Mouse (Mus musculus) forebrain, embryonic 14.5 days (tissue): ENCODE results near the gene Bnc2. TPM values are rescaled to one million over a fixed set of nuclear protein-coding genes. Genes with fewer than 3 reads are reported as not detected.

Source experiments
- ATAC-seq: fragments of 200-750 bp; cut with Nextera tagmentation; 2 replicates; pipeline ENCODE4 v1.8.0; 2017; ENCODE audit warnings: mild to moderate bottlenecking, moderate library complexity
- DNase-seq: peaks from one replicate; pipeline ENCODE4 v3.0.0-alpha.2; 2015; ENCODE audit warnings: low spot score
- H3K27ac ChIP-seq: fragments of 300-500 bp; sonication (generic); 2 replicates; pipeline ENCODE4 v1.5.1; 2014; ENCODE audit warnings: low read depth, mild to moderate bottlenecking, control low read depth, low read length, moderate library complexity
- H3K27me3 ChIP-seq: fragments of 300-500 bp; sonication (generic); replicated peaks from 2 replicates; pipeline ENCODE4 v1.6.1; 2014; ENCODE audit warnings: low read length, control low read depth, mixed read lengths; ENCODE audit not compliant: control insufficient read depth, insufficient read depth
- H3K36me3 ChIP-seq: fragments of 300-500 bp; sonication (generic); 2 replicates; pipeline ENCODE4 v1.6.1; 2014; ENCODE audit warnings: low read length, control low read depth; ENCODE audit not compliant: control insufficient read depth, insufficient read depth
- H3K4me1 ChIP-seq: fragments of 300-500 bp; sonication (generic); 2 replicates; pipeline ENCODE4 v1.6.1; 2014; ENCODE audit warnings: antibody characterized with exemption, low read length, control low read depth; ENCODE audit not compliant: control insufficient read depth, insufficient read depth
- H3K4me2 ChIP-seq: fragments of 300-500 bp; sonication (generic); 2 replicates; pipeline ENCODE4 v1.6.1; 2014; ENCODE audit warnings: mild to moderate bottlenecking, control low read depth, low read length
- H3K4me3 ChIP-seq: fragments of 300-500 bp; sonication (generic); 2 replicates; pipeline ENCODE4 v1.5.1; 2014; ENCODE audit warnings: low read depth, low read length, control low read depth
- H3K9ac ChIP-seq: fragments of 300-500 bp; sonication (generic); 2 replicates; pipeline ENCODE4 v1.6.1; 2014; ENCODE audit warnings: mild to moderate bottlenecking, low read length, control low read depth, moderate library complexity
- H3K9me3 ChIP-seq: fragments of 300-500 bp; sonication (generic); replicated peaks from 2 replicates; pipeline ENCODE4 v1.6.1; 2016; ENCODE audit warnings: low read length, control low read depth, mixed read lengths; ENCODE audit not compliant: control insufficient read depth
- WGBS: fragments of 180-500 bp; shearing (Covaris S2); extraction: QIAGEN DNeasy Blood & Tissue Kit; methylation state at CpG from one replicate; pipeline ENCODE4 v1.1.7; 2014; 5-methylcytosine and 5-hydroxymethylcytosine counted together
- polyA plus RNA-seq: library from polyadenylated mRNA; unstranded; fragments of >200 nt; fragmentation: Nextera tagmentation; extraction: Ambion mirVana; gene quantifications from 2 replicates; pipeline ENCODE4 v1.2.1, GENCODE M21; 2014

Bnc2 gene
- polyA plus RNA-seq, 1 experiment from 2014 or later = 2.0 TPM

DNA sequence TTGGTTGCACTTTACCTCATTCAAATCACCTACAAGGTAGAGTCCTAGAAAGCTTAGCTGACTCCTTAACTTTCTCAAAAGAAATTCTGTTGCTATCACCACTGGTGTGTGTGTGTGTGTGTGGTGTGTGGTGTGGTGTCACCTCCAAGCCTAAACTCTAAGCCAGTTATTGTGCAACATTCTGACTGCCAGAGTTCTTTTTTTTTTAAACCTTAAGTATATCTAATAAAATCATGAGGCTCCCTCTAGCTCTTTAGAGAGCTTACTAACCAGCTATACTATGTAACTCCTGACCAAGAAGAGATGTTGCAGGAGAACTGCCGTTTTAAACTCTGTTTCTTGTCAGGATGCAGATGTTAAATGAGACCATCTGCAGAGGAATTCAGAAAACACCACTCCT lies 4.1 kb downstream of the Bnc2 start:
- Histone ChIP-seq H3K36me3 (no peaks in the 10 kb centered on the region), H3K9ac (no peak overlapping the region), H3K4me1 (peaks cover 13% of the 10 kb centered on the region; the same call in 1 of the 2 replicates), H3K9me3 (no peaks in the 10 kb centered on the region), H3K4me2 (no peak overlapping the region), H3K27ac (no peak overlapping the region), H3K27me3 (peaks cover 47% of the 10 kb centered on the region), H3K4me3 (no peak overlapping the region)
- WGBS = 72% methylated on average over 1 of the region's 1 CpGs
- no peak for ATAC-seq
- no peak for DNase-seq

DNA sequence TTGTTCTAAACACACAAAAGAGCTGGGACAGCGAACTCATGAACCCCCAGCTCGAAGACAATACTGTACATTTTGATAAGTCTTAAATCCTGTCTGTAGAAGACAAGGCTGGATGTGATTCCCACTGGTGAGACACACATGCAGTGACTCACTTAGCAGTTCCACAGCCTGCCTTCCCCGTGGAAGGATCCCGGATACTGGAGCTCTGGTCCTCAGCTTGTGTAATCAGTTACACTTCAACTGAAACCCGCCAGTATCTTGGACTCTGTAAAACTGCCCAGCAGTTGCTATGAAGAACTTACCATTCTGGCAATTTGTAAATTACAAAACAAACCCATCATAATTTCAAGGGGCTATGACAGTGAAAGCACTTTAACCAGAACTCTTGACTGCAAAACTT lies 5.4 kb downstream of the Bnc2 start:
- H3K27me3 ChIP-seq = peaks cover 37% of the 10 kb centered on the region
- H3K9me3 ChIP-seq = no peaks in the 10 kb centered on the region
- no peak for DNase-seq
- no peak overlapping the region for H3K9ac ChIP-seq
- H3K4me1 ChIP-seq = peaks cover 11% of the 10 kb centered on the region; the same call in 1 of the 2 replicates
- H3K4me2 ChIP-seq = no peak overlapping the region
- H3K27ac ChIP-seq = no peak overlapping the region
- H3K36me3 ChIP-seq = no peaks in the 10 kb centered on the region
- 66% methylated on average over 5 of the region's 5 CpGs for WGBS
- H3K4me3 ChIP-seq = no peak overlapping the region
- ATAC-seq = no peak

DNA sequence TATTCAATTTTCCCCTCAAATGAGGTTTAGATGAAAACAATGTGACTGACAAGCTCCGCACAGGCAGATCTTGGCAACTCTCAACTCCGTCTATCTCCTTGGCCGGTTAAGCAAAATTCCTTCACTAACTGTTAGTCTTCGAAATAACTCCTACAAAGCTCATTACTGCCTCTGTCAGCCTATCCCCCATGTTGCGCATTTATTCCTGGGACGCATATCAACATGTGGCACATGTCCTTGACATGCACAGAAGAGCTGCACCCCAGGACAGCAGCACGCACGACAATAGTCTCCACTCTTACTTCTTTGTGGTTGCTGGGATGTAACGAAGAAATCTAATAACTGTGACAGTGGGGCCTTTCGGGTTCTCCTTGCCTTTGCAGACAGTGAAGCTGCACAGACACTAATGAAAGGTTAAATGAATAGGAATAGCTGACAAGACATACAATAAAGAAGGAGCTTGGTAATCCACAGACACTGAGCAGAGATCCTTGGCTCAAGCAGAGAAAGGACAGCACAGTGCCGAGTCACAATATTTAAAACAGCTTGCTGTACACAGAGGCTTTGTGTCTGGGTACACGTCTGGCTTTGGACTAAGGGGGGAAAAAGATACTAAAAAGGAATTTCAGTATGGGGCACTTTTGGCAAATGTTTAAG lies 6.0 kb downstream of the Bnc2 start:
- no peak overlapping the region for H3K4me2 ChIP-seq
- no peak for ATAC-seq
- WGBS = 32% methylated on average over 12 of the region's 12 CpGs

DNA sequence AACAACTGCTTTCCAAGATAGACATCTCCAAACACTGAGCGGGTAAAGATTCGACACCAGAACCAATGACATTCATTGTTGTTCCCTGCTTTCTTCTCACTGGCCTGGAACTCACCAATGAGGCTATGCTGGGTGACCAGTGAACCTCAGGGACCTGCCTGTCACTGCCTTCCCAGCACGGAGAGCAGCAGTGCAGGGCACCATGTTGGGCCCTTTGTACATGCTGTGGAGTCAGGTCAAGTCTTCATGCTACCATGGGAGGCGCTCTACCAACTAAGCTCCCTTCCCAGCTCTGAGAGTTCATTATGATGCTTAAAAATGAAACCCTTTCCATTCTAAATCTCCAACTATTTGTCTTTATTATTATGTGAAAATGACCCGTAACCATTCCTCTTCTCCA lies 6.8 kb downstream of the Bnc2 start:
- 83% methylated on average over 5 of the region's 5 CpGs for WGBS
- Histone ChIP-seq H3K9me3 (no peaks in the 10 kb centered on the region), H3K4me1 (0 out of 2 replicates have a peak, but pooled peaks cover 4% of the 10 kb centered on the region), H3K36me3 (no peaks in the 10 kb centered on the region), H3K9ac (no peak overlapping the region), H3K4me3 (no peak overlapping the region), H3K4me2 (no peak overlapping the region), H3K27ac (no peak overlapping the region), H3K27me3 (peaks cover 24% of the 10 kb centered on the region)
- ATAC-seq = no peak
- no peak for DNase-seq

More for the DNA sequence above, 6.0 kb downstream of the Bnc2 start:
- H3K4me3 ChIP-seq = no peak overlapping the region
- no peak overlapping the region for H3K9ac ChIP-seq
- peaks cover 31% of the 10 kb centered on the region for H3K27me3 ChIP-seq
- H3K4me1 ChIP-seq = peaks cover 6% of the 10 kb centered on the region; the same call in 1 of the 2 replicates
- no peaks in the 10 kb centered on the region for H3K36me3 ChIP-seq
- no peak for DNase-seq
- H3K27ac ChIP-seq = no peak overlapping the region
- H3K9me3 ChIP-seq = no peaks in the 10 kb centered on the region

DNA sequence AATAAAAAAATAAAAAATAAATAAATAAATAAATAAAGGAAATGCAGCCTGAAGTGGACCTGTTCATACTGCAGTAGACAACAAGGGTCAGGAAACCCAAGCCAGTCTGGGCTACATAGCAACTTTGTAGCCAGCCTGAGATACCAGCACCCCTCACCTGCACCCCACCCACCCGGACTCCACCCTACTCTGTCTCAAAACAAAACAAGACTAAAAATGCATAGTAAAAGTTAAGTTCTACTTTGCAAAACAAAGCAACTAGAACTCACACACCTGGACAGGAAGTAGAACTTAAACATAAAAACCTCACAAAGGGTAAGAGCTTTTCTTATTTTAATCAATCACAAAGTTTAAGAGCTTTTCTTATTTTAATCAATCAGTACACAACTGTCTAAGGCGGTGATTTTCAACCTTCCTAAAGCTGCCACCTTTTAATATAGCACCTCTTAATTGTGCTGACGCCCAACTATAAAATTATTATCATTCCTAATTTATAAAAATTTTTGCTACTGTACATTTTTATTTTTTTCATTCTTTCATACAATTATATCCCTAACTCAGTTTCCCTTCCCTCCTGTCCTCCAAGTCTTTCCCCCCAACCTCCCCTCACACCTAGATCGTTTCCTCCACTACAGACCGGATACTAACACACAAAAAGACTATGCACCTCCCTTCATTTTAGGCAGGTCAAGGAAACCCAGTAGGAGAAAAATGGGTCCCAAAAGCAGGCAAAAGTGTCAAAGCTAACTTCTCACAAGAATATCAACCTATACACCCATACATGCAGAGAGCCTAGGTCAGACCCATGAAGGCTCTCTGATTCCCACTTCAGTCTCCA lies 12.6 kb downstream of the Bnc2 start:
- H3K4me3 ChIP-seq = no peak overlapping the region
- no peak for ATAC-seq
- no peak for DNase-seq
- H3K9me3 ChIP-seq = no peaks in the 10 kb centered on the region
- H3K36me3 ChIP-seq = no peaks in the 10 kb centered on the region
- 86% methylated on average over 5 of the region's 5 CpGs for WGBS
- H3K4me1 ChIP-seq = no peaks in the 10 kb centered on the region
- no peak overlapping the region for H3K27ac ChIP-seq
- no peaks in the 10 kb centered on the region; the same call in 1 of the 2 replicates for H3K27me3 ChIP-seq
- no peak overlapping the region for H3K9ac ChIP-seq
- H3K4me2 ChIP-seq = no peak overlapping the region

DNA sequence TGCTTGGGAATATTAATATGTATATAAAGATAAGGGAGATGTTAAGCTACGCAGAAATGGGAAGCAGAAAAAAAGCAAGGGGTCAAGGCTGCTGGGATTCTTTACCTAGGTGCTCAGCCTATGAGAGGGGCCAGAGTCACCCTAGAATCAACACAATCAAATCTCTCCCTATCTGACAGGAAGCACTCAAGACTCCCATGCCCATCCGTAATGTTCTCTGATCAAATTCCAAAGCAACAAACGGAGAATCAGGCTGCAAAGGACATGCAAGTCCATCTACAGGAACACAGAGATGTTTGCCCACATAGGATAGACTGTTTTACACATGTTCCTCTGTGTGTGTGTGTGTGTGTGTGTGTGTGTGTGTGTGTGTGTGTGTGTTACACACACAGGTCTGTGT lies 13.7 kb downstream of the Bnc2 start:
- DNase-seq = no peak
- Histone ChIP-seq H3K36me3 (no peaks in the 10 kb centered on the region), H3K4me1 (no peaks in the 10 kb centered on the region), H3K27ac (no peak overlapping the region), H3K27me3 (no peaks in the 10 kb centered on the region; the same call in 1 of the 2 replicates), H3K4me2 (no peak overlapping the region), H3K9ac (no peak overlapping the region), H3K4me3 (no peak overlapping the region), H3K9me3 (no peaks in the 10 kb centered on the region)
- ATAC-seq = no peak
- 88% methylated on average over 3 of the region's 3 CpGs for WGBS

DNA sequence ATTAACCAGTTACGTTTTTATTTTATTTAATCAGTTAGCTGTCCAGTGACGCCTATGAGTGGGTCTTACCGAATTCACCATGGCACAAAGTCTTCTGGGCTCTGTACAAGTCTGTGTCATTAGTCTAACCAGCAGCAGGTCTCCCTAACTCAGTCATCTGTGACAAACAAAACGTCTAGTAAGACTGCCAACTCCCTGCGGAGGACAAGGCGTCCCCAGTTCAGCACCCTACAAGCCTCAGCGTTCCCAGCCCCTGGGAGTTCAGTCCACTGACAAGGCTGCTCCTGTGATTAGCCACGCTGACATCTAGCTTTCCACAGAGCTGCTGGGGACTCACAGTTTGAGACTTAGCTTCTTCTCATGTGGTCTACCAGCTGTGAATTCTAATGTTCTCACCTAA lies 23.3 kb downstream of the Bnc2 start:
- no peaks in the 10 kb centered on the region for H3K9me3 ChIP-seq
- no peak overlapping the region for H3K4me2 ChIP-seq
- no peaks in the 10 kb centered on the region for H3K4me1 ChIP-seq
- H3K36me3 ChIP-seq = no peaks in the 10 kb centered on the region
- H3K9ac ChIP-seq = no peak overlapping the region
- H3K27ac ChIP-seq = no peak overlapping the region
- H3K4me3 ChIP-seq = no peak overlapping the region
- DNase-seq (no peak), ATAC-seq (no peak)
- 63% methylated on average over 8 of the region's 8 CpGs for WGBS
- no peaks in the 10 kb centered on the region for H3K27me3 ChIP-seq

DNA sequence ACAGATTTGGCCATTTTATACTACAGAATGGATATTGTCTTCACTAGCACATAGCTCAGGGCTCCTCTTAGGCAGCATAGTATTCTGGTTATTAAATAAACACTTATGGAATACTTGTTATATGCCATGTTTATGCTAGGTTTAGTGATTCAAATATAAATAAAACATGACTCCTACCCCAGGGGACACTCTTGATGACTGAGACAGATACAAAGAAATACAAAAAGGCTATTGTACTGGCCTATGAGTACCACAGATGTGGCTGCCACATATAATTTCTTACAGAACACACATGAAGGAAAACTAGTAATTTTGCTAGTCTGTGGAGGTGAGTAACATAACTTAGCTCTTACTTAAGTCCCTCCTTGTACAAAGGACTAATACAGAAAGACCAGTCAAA lies 28.5 kb downstream of the Bnc2 start:
- no peak for ATAC-seq
- H3K36me3 ChIP-seq = no peaks in the 10 kb centered on the region
- no peak overlapping the region for H3K4me3 ChIP-seq
- no peak overlapping the region for H3K9ac ChIP-seq
- no peak for DNase-seq
- no peaks in the 10 kb centered on the region for H3K9me3 ChIP-seq
- no peak overlapping the region for H3K4me2 ChIP-seq
- H3K4me1 ChIP-seq = no peaks in the 10 kb centered on the region
- no peak overlapping the region for H3K27ac ChIP-seq
- H3K27me3 ChIP-seq = no peaks in the 10 kb centered on the region

DNA sequence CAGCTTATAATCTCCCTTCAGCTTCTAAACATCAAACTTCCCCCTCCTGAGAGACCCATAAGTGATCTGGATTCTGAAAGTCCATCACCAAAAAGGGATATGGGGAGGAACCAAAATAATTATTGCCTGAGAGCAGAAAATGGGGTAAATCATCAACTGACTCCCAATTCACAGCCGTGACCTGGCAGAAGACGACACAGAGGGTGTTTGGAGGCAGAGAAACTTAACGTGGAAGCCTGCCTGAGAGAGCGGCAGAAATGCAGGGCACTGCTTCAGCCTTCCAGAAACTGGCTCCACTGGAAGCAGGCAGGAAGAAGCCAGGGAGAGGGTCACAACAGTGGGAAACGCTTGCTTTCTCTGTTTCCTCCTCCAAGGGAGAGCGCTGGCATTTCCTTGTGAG lies 35.9 kb downstream of the Bnc2 start:
- Histone ChIP-seq H3K27me3 (0 out of 2 replicates have a peak, but pooled peaks cover 5% of the 10 kb centered on the region), H3K9me3 (no peaks in the 10 kb centered on the region), H3K27ac (no peak overlapping the region), H3K36me3 (no peaks in the 10 kb centered on the region), H3K9ac (no peak overlapping the region), H3K4me1 (no peaks in the 10 kb centered on the region), H3K4me2 (no peak overlapping the region), H3K4me3 (no peak overlapping the region)
- DNase-seq = no peak
- 76% methylated on average over 6 of the region's 6 CpGs for WGBS
- ATAC-seq = no peak
